Mouse (Mus musculus): ENCODE results near the gene Ankrd11.

GRCm38 (mm10) chr8:122897200-122897599 lies 144.9 kb downstream of the Ankrd11 start:
- TF ChIP-seq POU5F1 (IDR thresholded peaks at IDR 0.05; ENCODE audit: borderline replicate concordance, low read length) (no peak), CTCF (conservative IDR thresholded peaks at IDR 0.05; ENCODE audit: low read length) (no peak)

All from E14TG2a.4 (cell line).